Mouse (Mus musculus): ENCODE measurements around the gene Trpc2.

The Trpc2 gene

DNA sequence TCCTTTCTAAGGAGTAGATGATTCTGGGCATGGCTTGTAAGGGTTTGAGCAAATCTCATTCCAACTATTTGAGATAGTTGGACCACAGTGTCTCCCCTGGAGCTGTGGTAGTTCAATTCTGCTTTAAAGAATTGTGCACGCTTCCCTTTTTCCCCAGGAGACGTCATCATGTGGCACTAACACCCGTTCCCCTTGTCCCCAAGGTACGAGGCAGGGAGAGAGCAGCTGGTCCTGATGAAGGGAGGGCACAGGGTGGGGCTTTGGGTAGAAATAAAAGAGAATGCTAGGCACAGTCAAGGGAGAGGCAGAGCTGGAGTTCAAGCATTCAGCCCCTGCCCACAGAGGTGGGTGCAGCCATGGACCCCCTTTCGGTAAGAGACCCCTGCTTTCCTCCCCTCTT lies at the start of gene Trpc2:
Gene Trpc2 (plus strand): TSS at position 301 of the 400 bp plus-strand sequence.
- DNase-seq: no peak

DNA sequence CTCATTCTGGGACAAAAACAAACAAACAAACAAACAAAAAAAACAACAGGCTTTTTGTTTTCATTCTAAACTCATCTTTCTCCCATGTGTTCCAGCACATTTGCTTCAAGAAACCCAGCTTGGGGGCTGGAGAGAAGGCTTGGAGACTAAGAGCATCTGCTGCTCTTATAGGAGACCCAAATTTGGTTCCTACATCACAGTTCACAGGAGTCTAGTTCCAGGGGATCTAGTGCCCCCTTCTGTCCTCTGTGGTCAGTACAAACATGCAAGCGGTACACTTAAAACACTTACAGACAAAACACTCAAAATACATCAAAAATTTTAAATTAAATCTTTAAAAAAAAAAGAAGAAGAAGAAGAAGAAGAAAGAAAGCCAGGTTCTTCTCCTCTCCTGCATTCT lies 48.0 kb upstream of the Trpc2 start:
- no peak for DNase-seq

DNA sequence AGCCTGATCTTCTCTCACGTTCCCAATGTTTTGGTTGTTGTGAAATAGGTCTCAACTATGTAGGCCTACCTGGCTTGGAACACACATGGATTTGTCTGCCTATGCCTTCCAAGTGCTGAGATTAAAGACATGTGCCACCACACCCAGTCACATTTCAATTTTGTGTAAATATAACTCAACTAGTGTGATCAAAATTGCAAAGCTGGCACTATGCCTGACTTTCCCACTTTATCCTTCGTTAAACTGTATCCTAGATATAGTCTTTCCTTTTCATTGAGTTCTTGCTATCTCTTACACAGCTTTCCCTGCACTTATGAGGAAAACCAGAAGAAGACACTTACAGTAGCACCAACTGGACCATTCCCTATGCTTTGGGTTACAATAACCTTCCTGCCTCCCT lies 47.4 kb upstream of the Trpc2 start:
- DNase-seq: no peak

DNA sequence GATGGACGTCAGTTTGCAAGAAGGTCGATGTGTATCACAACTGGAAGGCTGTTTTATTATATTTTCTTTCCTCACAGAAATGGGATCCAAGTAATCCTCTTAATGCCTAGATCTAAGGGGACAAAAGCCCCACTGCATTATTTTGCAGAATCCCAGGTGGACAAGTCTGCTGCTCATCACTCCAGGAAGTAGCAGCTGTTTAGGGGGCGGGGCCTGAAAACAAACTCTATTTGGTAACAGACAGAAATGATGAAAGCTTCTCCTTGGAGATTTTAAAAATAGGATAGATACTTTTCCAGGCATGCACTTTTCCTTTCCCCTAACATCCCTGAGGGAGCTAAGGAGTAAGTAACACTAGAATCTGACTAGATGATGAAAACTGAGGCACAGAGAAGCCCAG lies 45.6 kb upstream of the Trpc2 start:
- no peak for DNase-seq

DNA sequence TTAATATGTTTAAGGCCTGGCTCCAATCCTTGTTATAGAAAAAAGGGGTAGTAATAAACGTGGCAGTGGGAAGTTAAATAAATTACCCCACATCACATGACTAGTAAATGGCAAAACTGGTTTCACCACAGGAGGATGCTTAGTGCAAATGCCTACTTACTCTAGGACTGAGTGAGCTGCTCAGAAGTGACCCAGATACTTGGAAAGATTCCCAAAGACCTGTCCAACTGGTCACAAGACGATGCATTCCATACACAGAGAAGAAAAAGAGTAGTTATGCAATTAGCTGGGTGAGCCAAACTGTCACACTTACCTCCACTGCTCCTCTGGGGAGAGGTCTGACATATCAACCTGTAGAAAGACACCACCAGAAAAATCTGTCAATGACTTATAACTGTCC lies 40.6 kb upstream of the Trpc2 start:
- DNase-seq: no peak

DNA sequence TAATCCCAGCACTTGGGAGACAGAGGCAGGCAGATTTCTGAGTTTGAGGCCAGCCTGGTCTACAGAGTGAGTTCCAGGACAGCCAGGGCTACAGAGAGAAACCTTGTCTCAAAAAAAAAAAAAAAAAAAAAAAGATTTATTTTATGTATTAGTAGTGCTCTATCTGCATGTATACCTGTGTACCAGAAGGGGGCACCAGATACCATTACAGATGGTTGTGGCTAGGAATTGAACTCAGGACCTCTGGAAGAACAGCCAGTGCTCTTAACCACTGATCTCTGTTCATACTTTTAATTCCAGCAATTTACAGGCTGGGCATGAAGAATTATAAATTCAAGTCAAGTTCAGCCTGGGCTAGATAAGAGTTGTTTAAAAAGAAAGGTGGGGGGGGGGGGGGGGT lies 34.4 kb upstream of the Trpc2 start:
- DNase-seq: peak; percentile 9

DNA sequence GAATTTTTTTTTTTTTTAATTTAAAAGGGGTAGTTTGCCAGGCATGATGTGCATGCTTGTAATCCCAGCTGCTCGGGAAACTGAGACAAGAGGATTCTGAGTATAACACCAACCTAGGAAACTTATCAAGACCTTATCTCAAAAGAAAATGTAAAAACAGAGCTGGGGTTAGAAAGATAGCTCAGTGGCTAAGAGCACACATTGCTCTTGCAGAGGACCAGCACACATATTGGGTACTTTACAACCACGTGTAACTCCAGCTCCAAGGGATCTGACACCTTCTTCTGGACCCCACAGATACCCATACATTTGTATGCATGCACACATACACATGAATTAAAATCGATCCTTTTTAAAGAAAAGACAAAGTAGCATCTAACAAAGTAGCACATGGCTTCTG lies 21.6 kb upstream of the Trpc2 start:
- DNase-seq: no peak

DNA sequence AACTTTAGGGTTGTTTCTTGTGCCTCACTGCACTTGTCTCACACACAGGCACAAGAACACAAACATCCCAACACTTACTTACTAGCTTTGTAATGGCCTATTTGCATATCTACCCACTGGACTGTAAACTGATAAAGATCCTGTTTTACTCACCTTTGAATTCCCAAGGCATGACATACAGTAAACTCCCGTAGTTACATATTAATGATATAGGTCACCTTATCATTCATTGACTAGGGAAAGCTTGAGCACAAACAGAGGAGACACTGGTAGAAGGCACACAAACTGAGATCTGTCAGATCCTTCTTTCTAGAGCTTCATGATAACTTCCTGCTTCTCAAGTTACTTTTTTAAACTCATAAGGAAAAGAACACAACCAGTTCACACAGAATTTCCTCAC lies 20.7 kb upstream of the Trpc2 start:
- no peak for DNase-seq

DNA sequence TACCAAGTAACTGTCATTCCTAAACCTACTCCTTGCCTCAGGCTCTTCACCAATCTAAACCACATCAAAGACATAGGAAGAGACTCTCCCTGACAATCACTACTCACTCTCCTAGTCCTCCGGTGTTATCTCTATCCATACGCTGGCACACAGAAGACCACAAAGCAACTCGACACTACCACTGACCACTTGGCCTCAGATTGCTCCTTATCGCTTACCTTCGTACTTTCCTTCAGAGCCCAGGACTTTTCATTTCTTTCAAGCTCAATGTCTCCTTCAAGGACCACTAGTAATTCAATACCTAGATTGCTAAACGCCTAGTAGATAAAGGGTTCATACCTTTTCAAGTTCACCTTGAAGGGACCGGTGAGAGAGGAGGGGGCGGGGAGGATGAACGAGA lies 19.0 kb upstream of the Trpc2 start:
- DNase-seq: no peak

DNA sequence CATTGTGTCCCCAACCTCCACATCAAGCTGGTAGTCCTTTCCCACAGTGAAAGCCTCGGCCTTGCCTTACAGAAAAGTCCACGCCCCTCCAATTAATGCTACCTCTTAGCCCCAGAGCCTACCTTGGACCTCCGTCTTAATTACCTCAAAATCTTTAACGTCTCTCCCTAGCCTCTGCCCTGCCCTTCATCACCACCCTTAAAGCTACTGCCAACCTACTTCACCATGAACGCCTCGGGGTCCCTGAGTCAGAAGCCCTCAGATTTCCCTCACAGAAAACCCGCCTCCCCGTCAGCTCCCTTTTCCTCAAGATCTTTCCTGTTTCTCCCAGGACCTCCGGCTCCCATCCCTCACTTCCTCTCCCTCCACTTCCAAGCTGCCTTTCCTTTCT lies 18.3 kb upstream of the Trpc2 start:
- no peak for DNase-seq

DNA sequence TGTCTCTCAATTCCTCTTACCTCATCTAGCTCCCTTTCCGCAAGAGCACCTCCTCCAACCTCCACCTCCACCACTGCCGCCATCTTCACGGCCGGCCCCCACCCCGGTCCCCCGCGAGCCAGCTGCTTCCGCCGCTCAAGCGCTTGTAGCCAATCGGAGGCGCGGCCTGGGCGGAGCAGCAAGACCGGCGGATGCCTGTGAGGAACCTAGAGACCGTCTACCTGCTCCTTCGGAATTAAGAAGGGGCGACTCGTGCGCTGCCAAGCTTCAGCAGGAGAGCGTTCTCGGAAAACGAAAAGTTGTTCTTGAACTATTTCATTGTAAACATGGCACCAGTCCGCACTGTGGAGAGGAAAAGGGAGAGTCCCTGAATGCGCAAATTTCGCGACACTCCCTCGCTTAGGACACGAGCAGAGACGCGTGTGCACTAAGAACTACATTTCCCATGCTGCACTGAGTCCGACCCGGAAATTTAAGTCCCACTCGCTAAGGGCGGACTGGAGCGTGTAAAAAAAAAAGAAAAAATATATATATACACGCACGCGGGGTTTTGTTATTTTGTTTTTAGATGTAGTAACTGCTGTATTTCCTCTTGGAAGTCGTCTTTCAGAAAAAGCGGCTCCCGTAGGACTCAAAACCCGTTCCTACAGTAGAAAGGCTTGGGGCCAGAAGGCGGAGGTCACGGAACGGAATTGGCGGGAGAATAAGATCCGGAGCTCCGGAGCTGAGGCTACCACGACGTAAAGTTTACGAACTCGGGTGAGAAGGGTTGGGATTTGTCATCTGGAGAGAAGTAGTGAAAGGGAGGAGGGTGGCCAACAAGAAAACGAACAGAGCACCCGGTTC lies 17.6 kb upstream of the Trpc2 start, which contains the start of the genes Rnf121, Xndc1 and Xntrpc:
Gene Rnf121 (minus strand): TSS at position 424 of the 846 bp plus-strand sequence.
Gene Xndc1 (plus strand): TSS at position 466 of the 846 bp plus-strand sequence.
Gene Xntrpc (plus strand): TSS at position 668 of the 846 bp plus-strand sequence.
- peak; percentile 93 for DNase-seq

DNA sequence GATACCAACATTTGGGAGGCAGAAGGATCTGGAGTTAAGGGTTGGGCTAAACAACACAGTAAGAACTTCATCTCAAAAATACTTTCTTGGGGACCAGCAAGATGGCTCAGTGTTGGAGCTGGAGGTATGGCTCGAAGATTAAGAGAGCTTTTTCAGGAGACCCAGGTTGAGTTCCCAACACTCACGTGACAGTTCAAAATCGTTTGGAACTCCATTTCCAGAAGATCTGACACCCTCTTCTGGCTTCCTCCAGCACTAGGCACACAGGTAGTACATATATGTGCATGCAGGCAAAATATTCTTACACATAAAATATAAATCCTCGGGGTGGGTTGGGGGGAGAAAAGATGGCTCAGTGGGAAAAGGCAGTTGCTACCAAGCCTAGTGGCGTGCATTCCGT lies 16.6 kb upstream of the Trpc2 start:
- no peak for DNase-seq

DNA sequence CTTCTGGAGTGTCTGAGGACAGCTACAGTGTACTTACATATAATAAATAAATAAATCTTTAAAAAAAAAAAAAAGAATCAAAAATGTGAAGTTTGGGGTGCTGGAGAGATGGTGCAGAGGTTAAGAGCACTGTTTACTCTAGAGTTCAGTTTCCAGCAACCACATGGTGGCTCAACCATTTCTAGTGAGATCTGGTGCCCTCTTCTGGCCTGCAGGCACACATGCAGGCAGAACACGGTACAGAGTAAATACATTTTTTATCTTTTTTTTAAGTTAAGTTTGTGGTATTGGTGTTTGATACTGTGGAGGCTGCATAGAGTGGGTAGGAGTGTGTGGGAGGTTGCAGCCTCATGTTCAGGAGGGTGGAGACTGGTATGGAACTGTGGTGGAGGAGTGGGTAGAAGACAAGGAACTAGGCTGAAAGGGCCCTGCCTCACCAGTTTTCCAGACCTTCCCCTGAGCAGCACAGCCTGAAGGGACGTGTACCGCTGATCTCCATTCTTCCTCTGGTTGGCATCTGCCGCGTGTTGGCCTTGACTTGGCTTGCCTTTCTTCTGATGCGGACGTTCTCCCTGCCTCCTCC lies 6.1 kb upstream of the Trpc2 start:
- peak; percentile 54 for DNase-seq

DNA sequence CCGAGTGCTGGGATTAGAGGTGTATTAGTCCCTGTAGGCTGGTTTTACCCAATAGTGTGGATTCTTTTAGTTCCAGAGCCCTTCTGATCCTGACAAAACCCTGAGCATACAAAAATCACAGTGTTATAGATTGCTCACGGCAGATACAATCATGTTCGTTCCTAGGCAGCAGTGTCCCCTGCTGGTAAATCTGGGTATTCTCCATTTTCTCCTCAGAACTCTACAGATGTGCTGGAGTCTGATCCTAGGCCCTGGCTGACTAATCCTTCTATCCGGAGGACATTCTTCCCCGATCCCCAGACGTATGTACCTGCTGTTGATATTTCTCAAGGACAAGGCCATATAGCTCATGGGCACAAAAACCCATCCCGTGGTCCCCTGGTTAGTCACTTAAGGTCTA lies 4.4 kb upstream of the Trpc2 start:
- DNase-seq: peak; percentile 37

DNA sequence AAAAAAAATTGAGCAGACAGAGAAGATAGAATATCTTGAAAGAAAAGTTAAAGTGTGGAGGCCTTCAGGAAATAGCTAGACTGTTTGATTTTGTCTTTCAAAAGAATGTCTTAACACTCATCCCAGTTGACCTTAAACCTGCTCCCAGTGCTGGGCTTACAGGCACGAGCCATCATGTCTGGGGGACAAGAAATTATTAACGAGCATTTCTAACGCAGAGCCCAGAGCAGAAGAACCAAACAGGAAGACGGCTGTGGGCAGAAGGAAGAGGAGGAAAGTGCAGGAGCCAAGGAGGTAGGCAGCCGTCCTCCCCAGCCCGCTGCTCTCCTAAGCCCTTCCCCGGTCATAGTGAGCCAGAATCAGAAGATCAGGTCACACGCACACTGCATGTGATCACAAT lies 2.6 kb upstream of the Trpc2 start:
- DNase-seq: no peak

DNA sequence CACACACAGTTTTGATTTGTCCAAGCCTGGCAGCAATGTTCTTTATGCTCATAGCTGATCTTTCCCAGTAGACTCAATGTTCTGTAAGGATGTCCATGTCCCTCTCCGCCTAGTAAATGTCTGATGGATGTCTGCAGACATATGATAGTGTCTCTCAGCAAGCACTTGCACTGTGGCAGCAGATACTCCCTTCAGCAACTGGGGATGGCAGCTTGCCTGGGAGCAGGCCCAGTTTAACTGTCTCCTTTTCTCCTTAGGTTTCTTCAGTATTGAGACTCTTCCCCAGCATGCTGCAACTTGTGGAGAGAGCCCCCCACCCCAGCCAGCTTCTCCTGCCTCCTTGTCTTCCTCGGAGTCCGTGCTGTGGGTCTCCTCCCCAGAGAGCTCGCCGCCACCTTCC lies 1.1 kb upstream of the Trpc2 start:
- DNase-seq: no peak

DNA sequence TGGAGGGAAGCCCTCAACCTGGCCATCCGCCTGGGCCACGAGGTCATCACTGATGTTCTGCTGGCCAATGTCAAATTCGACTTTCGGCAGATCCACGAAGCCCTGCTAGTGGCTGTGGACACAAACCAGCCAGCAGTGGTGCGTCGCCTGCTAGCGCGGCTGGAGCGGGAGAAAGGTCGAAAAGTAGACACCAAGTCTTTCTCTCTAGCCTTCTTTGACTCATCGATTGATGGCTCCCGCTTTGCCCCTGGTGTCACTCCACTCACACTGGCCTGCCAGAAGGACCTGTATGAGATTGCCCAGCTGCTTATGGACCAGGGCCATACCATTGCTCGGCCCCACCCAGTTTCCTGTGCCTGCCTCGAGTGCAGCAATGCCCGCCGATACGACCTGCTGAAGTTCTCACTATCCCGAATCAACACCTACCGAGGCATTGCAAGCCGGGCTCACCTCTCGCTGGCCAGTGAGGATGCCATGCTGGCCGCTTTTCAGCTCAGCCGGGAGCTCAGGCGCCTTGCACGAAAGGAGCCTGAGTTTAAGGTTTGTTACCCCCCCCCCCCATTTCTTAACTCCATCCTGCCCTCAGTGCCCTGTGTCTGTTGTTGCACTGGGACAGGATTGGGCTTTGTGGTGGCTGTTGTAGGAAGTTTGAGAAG lies 1.3 kb downstream of the Trpc2 start:
- DNase-seq: no peak

DNA sequence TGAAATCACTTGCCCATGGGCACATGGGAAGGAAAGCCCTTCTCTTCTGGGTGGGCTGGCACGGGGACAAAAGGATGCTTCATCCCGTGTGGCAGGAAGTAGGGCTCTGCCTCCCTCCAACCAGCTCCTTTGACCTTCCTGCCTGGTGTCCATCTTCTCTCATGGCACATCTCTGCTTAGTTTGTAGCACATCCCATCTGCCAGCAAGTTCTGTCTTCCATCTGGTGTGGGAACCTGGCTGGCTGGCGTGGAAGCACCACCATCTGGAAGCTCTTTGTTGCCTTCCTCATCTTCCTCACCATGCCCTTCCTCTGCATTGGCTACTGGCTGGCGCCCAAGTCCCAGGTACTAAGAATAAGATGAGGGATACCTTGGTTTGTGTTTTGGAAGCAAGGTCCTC lies 4.4 kb downstream of the Trpc2 start:
- DNase-seq: no peak

DNA sequence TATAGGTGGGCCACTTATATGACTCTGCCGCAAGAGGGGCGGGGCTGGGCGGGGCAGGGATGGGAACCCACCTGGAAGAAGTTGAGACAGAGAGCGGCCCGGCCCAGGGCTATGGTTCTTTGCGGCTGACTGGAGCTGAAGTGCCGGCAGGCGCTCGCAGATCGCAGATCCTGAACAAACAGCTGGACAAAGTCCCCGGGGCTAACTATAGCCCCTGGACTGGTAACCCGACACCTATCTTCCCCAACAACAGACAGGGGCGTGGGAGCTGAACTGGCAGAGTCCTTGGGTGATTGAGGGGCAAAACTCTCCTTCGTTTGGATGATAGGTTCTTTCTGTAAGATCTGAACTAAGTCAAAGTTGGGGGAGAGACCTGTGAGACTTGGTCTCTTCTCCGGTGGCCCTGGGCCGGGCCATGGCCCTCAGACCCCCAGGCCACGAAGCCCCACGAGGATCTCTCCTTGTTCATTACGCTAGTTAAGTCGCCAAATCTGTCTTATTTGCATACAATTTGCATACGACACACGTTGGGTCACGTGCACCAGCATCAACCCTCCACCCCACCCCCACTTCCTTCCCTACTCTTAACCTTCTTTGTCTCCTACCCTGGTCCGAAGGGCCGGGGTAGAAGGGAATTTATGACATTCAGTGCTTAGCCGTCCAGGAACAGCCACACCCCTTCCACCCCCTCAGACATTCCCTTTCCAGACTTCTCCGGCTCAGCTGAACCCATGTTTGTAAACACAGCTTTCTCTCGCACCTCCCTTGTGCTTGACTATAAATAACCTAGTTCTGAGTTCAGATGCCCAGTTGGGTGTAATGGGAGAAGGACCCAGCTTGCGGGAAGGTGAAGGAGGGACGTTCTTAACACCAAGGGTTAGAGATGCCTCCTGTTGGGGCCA lies 17.1 kb downstream of the Trpc2 start:
- peak; percentile 70 for DNase-seq

DNA sequence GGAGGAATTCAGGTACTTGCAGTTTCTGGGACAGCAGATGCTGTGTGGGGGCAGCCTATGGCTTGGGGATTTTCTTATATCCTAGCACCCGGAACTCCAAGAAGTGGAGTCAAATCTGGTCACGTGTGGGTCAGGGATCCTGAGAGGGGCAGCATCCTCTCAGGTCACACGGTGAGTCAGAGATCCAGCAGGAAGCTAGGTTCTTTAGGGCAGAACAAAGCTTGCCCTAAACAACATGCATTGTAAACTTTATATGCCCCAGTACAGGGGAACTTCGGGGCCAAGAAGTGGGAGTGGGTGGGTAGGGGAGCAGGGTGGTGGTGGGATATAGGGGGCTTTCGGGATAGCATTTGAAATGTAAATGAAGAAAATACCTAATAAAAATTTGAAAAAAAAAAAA lies 18.0 kb downstream of the Trpc2 start:
- no peak for DNase-seq

DNA sequence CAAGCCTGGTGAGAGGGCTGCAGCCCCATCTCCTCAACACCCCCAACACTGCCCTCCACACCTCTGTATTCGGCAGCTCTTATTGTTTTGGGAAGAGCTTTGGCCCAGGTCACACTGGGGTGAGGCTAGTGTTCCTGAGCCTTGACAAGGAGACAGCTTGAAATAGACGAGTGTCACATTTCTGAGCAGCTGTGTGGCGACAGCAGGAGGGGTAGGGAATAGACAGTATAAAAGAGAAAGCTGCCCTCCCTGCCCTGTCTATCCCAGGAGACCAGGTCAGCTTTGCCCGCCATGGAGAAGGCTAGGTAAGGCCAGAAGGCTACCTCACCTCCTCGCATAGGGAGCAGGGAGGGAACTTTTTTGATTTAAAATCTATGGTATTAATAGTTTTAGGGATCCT lies 18.6 kb downstream of the Trpc2 start, which contains the start of gene Art1:
Gene Art1 (plus strand): TSS at position 257 of the 400 bp plus-strand sequence.
- DNase-seq: no peak

DNA sequence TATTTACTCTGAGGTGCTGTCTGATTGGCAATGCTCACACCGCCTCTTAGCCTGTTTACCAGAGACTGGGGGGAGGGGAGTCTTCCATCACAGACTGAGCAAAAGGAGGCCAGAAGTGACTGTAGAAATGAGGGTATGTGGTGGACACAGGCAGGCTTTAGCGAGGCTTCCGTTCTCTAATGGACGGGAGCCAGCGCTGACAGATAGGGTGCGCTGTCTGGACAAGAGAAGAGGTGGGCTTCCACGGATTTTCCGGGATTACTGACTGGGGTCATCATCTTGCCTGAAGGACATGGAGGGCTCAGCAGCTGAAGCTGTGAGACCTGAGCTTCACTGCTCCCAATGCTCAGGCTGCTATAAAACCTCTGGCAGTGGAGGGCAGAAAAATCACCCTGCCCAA lies 19.3 kb downstream of the Trpc2 start:
- DNase-seq: no peak

DNA sequence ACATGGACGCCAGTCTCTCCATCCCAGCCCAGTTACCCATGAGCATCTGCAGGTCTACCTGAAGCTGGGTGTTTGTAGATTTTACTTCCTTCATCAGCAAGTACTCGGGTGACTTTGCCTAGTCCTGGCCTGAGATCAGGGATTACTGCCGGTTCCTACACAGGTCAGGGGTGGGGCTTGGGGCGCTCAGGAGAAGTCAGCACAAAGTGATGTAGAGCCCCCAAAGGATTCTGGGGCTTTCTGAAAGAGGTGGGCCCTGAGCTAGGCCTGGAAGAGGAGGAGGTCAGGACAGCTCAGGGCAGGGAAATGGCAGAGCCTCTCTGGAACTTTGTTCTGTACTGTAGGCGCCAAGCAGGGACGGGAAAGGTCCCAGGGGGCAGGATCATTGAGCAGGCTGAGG lies 19.8 kb downstream of the Trpc2 start:
- DNase-seq: no peak

Data from thymus, postnatal 14 days (tissue).